In the genomic region with DNA sequence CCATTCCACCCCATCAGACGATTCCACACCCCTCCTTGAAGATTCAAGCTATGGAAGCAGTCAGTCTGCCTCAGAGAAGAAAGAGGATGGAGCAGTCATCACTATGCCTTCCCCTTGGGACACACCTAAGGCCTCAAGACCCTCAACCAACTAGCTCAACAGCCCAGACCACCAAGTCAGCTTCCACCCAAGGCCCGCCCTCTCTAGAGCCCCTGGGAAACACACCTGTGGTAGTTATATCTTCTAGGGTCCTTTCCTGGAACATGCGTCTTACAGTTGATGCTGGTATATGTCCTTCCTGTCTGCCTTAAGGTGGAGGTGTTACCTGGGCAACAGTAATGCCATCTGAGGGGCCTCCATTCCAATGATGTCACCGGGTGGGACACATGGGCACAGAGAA, we compare ENCODE assay signal across 23 mouse cellular contexts. TPM values are rescaled to one million over a fixed set of nuclear protein-coding genes. Genes with fewer than 3 reads are reported as not detected.
"Had no signal": no experiment of that assay in that cellular context is flagged by ENCODE, and none has a peak within 500 bp of the region (broad histone marks: within the 10 kb centered on the region; RNA-seq: fewer than 3 reads in every experiment).

No protein-coding gene starts in this region.

- DNase-seq: liver, postnatal 0 days; lung, adult 2 months; lung, postnatal 14 days; lung, postnatal 36 days; right cerebral cortex, postnatal 14 days; thymus, adult 2 months; thymus, postnatal 25 days; thymus, postnatal 4 days had no signal

- H3K4me3 ChIP-seq: liver, embryonic 15.5 days; lung, embryonic 15.5 days; megakaryocyte, embryonic 14.5 days; midbrain, embryonic 13.5 days; midbrain, embryonic 15.5 days; neural tube, embryonic 12.5 days; stomach, embryonic 15.5 days had no signal

- ATAC-seq: liver, postnatal 0 days; lung, postnatal 0 days; midbrain, embryonic 13.5 days; midbrain, embryonic 15.5 days had no signal

- H3K9ac ChIP-seq: liver, embryonic 15.5 days; liver, postnatal 0 days; lung, embryonic 15.5 days; midbrain, embryonic 13.5 days; midbrain, embryonic 15.5 days; neural tube, embryonic 12.5 days; stomach, embryonic 15.5 days had no signal

- H3K27ac ChIP-seq: liver, embryonic 15.5 days; lung, embryonic 15.5 days; macrophage; midbrain, embryonic 13.5 days; midbrain, embryonic 15.5 days; neural tube, embryonic 12.5 days; stomach, embryonic 15.5 days; stomach, postnatal 0 days had no signal

- H3K27me3 ChIP-seq: liver, embryonic 15.5 days; lung, embryonic 15.5 days; megakaryocyte, embryonic 14.5 days; midbrain, embryonic 13.5 days; midbrain, embryonic 15.5 days; neural tube, embryonic 12.5 days; stomach, embryonic 15.5 days had no signal

- H3K4me2 ChIP-seq: liver, embryonic 15.5 days; lung, embryonic 15.5 days; midbrain, embryonic 13.5 days; midbrain, embryonic 15.5 days; neural tube, embryonic 12.5 days; stomach, embryonic 15.5 days had no signal

- H3K36me3 ChIP-seq: lung, embryonic 15.5 days; midbrain, embryonic 13.5 days; midbrain, embryonic 15.5 days; stomach, embryonic 15.5 days had no signal

- H3K9me3 ChIP-seq: liver, embryonic 15.5 days; lung, embryonic 15.5 days; megakaryocyte, embryonic 14.5 days; midbrain, embryonic 13.5 days; midbrain, embryonic 15.5 days; neural tube, embryonic 12.5 days; stomach, embryonic 15.5 days had no signal

RNA-seq across cellular contexts. Expression of a gene that starts 4.9 kb away (rescaled TPM):
- total RNA-seq: megakaryocyte progenitor cell, adult 5-6 weeks had no signal
- polyA plus RNA-seq: spleen, adult 2 months had no signal

RNA-seq across cellular contexts. Expression of a gene that starts 23.3 kb away (rescaled TPM):
- total RNA-seq: megakaryocyte progenitor cell, adult 5-6 weeks; monocyte, adult 5-6 weeks; neutrophil, adult 5-6 weeks had no signal
- polyA plus RNA-seq: liver, embryonic 15.5 days; liver, postnatal 0 days; macrophage; spleen, adult 2 months; stomach, embryonic 15.5 days; stomach, postnatal 0 days; urinary bladder, adult 2 months had no signal

RNA-seq across cellular contexts. Expression of a gene that starts 48.9 kb away (rescaled TPM):
- total RNA-seq: monocyte, adult 5-6 weeks had no signal
